Mouse (Mus musculus) hindbrain, embryonic 11.5 days (tissue): Measurements from ENCODE around the gene Pkp4. TPM values are rescaled to one million over a fixed set of nuclear protein-coding genes. Genes with fewer than 3 reads are reported as not detected.
A peak's percentile ranks its signal among the peaks of the same experiment; 100 is the strongest.

Experiments
- ATAC-seq: fragments of 200-750 bp; cut with Nextera tagmentation; 2 replicates; pipeline ENCODE4 v1.8.0; 2017; ENCODE audit warnings: mild to moderate bottlenecking, moderate TSS enrichment, moderate library complexity; ENCODE audit not compliant: low FRiP score
- DNase-seq: peaks from one replicate; pipeline ENCODE4 v3.0.0-alpha.2; 2015; ENCODE audit warnings: low spot score
- H3K27ac ChIP-seq: fragments of 300-500 bp; sonication (generic); 2 replicates; pipeline ENCODE4 v1.5.1; 2014; ENCODE audit warnings: mild to moderate bottlenecking, low read depth, low read length
- H3K27me3 ChIP-seq: fragments of 300-500 bp; sonication (generic); 2 replicates; pipeline ENCODE4 v1.6.1; 2014; ENCODE audit warnings: mild to moderate bottlenecking, low read length, moderate library complexity, mixed read lengths; ENCODE audit not compliant: control insufficient read depth, insufficient read depth
- H3K36me3 ChIP-seq: fragments of 300-500 bp; sonication (generic); 2 replicates; pipeline ENCODE4 v1.6.1; 2014; ENCODE audit warnings: mild to moderate bottlenecking, low read length, moderate library complexity, mixed read lengths; ENCODE audit not compliant: control insufficient read depth, insufficient read depth
- H3K4me1 ChIP-seq: fragments of 300-500 bp; sonication (generic); replicated peaks from 2 replicates; pipeline ENCODE4 v1.6.1; 2014; ENCODE audit warnings: low read length, mixed read lengths; ENCODE audit not compliant: control insufficient read depth, insufficient read depth
- H3K4me2 ChIP-seq: fragments of 300-500 bp; sonication (generic); replicated peaks from 2 replicates; pipeline ENCODE4 v1.6.1; 2014; ENCODE audit warnings: mild to moderate bottlenecking, low read depth, low read length
- H3K4me3 ChIP-seq: fragments of 300-500 bp; sonication (generic); 2 replicates; pipeline ENCODE4 v1.5.1; 2014; ENCODE audit warnings: low read depth, low read length
- H3K9ac ChIP-seq: fragments of 300-500 bp; sonication (generic); 2 replicates; pipeline ENCODE4 v1.6.1; 2014; ENCODE audit warnings: low read depth, low read length
- H3K9me3 ChIP-seq: fragments of 300-500 bp; sonication (generic); 2 replicates; pipeline ENCODE4 v1.6.1; 2016; ENCODE audit warnings: low read length; ENCODE audit not compliant: control insufficient read depth
- WGBS: fragments of 180-500 bp; shearing (Covaris S2); extraction: QIAGEN DNeasy Blood & Tissue Kit; methylation state at CpG from one replicate; pipeline ENCODE4 v1.1.7; 2014; 5-methylcytosine and 5-hydroxymethylcytosine counted together
- polyA plus RNA-seq: library from polyadenylated mRNA; unstranded; fragments of >200 nt; fragmentation: Nextera tagmentation; extraction: Ambion mirVana; gene quantifications from 2 replicates; pipeline ENCODE4 v1.2.1, GENCODE M21; 2014

Gene Pkp4
- polyA plus RNA-seq, 1 experiment from 2014 or later, result 21.3 TPM

GRCm38 (mm10) chr2:59302430-59302829 is 141.8 kb downstream of the Pkp4 start:
- ATAC-seq, result no peak

DNA sequence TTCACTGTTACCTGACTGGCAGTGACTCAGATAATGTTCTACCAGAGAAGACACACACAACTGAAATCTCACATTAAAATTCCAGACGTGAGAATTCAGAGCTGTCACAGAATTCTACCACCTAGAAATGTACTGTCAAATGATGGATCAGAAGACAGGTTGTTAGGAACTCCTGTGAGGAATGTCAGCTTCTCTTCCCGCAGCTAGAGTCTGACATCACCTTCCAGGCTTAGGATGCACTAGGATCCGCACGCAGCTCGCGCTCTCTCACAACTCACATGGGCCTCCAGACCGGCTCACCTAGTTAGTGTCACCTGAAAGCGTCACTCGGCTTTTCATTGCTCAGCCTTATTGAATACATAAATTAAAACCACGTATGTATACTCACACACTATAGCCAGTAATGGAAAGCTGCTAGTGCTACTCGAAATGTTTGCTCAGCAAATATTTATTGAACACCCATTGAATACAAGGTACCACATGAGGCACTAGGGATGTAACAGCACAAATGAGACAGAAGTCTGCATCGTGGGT is 142.9 kb downstream of the Pkp4 start:
- no peak overlapping the region for H3K4me3 ChIP-seq
- WGBS, result 93% methylated on average over 12 of the region's 12 CpGs
- H3K9me3 ChIP-seq, result no peaks in the 10 kb centered on the region
- no peaks in the 10 kb centered on the region for H3K27me3 ChIP-seq
- no peak overlapping the region for H3K4me2 ChIP-seq
- ATAC-seq (no peak), DNase-seq (no peak)
- no peak overlapping the region for H3K27ac ChIP-seq
- H3K4me1 ChIP-seq, result no peaks in the 10 kb centered on the region
- no peak overlapping the region for H3K9ac ChIP-seq
- peaks cover 7% of the 10 kb centered on the region for H3K36me3 ChIP-seq

More at GRCm38 (mm10) chr2:59302430-59302829, 141.8 kb downstream of the Pkp4 start:
- Histone ChIP-seq H3K4me3 (no peak overlapping the region), H3K36me3 (no peaks in the 10 kb centered on the region), H3K9ac (no peak overlapping the region), H3K9me3 (no peaks in the 10 kb centered on the region), H3K27ac (no peak overlapping the region), H3K4me1 (no peaks in the 10 kb centered on the region), H3K4me2 (no peak overlapping the region), H3K27me3 (no peaks in the 10 kb centered on the region)
- DNase-seq, result no peak
- WGBS, result 82% methylated on average over 6 of the region's 6 CpGs

DNA sequence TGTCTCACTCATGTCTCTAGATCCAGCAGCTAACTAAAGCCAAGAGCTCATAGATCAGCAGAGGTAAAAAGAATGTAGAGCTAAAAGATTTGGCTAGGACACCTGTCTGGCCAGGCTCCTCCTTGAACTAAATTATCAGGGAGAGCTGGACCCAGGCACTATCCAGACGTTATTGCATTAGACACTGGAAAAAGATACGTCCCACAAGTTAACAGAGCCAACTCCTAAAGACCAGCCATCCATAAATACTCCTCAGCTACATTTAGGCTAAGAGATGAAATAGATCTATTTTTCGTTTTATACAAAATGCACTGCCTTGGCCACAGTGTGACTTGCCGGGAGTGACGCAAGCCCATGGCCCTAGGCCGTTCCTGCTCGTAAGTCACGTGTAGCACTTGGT is 146.7 kb downstream of the Pkp4 start:
- 94% methylated on average over 8 of the region's 8 CpGs for WGBS
- H3K27me3 ChIP-seq, result no peaks in the 10 kb centered on the region
- DNase-seq, result no peak
- H3K4me3 ChIP-seq, result no peak overlapping the region
- ATAC-seq, result no peak
- H3K9me3 ChIP-seq, result no peaks in the 10 kb centered on the region
- no peaks in the 10 kb centered on the region for H3K4me1 ChIP-seq
- H3K27ac ChIP-seq, result no peak overlapping the region
- H3K9ac ChIP-seq, result no peak overlapping the region
- no peak overlapping the region for H3K4me2 ChIP-seq
- H3K36me3 ChIP-seq, result peaks cover 7% of the 10 kb centered on the region

DNA sequence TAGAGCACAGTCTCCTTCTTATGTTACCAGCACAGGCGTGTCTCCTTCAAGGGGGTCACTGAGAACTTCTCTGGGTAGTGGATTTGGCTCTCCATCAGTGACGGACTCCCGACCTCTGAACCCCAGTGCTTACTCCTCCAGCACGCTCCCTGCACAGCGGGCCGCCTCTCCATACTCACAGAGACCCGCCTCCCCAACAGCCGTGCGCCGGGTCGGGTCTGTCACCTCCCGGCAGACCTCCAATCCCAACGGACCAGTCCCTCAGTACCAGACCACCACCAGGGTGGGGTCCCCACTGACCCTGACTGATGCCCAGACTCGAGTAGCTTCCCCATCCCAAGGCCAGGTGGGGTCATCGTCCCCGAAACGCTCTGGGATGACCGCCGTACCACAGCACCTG is 147.4 kb downstream of the Pkp4 start:
- Histone ChIP-seq H3K36me3 (peaks cover 7% of the 10 kb centered on the region), H3K27ac (no peak overlapping the region), H3K9ac (no peak overlapping the region), H3K4me1 (no peaks in the 10 kb centered on the region), H3K9me3 (no peaks in the 10 kb centered on the region), H3K27me3 (no peaks in the 10 kb centered on the region), H3K4me2 (no peak overlapping the region), H3K4me3 (no peak overlapping the region)
- no peak for ATAC-seq
- WGBS, result 95% methylated on average over 19 of the region's 19 CpGs
- DNase-seq, result no peak

GRCm38 (mm10) chr2:59313293-59313692 is 152.6 kb downstream of the Pkp4 start:
- no peak overlapping the region for H3K9ac ChIP-seq
- H3K4me2 ChIP-seq, result no peak overlapping the region
- 65% methylated on average over 6 of the region's 6 CpGs for whole genome bisulfite sequencing
- no peak overlapping the region for H3K27ac ChIP-seq
- no peaks in the 10 kb centered on the region for H3K4me1 ChIP-seq
- DNase-seq (no peak), ATAC-seq (peak; percentile 33; the same call in 1 of the 2 replicates)
- no peaks in the 10 kb centered on the region for H3K27me3 ChIP-seq
- peaks cover under 1% of the 10 kb centered on the region; the same call in 1 of the 2 replicates for H3K9me3 ChIP-seq
- H3K4me3 ChIP-seq, result no peak overlapping the region
- H3K36me3 ChIP-seq, result peaks cover 3% of the 10 kb centered on the region

GRCm38 (mm10) chr2:59318631-59319030 is 158.0 kb downstream of the Pkp4 start:
- DNase-seq, result no peak
- H3K27ac ChIP-seq, result no peak overlapping the region
- ATAC-seq, result no peak
- no peak overlapping the region for H3K4me3 ChIP-seq
- no peak overlapping the region for H3K9ac ChIP-seq
- H3K4me1 ChIP-seq, result no peaks in the 10 kb centered on the region
- no peaks in the 10 kb centered on the region for H3K27me3 ChIP-seq
- peaks cover 5% of the 10 kb centered on the region for H3K9me3 ChIP-seq
- peaks cover 16% of the 10 kb centered on the region for H3K36me3 ChIP-seq
- WGBS, result 86% methylated on average over 1 of the region's 1 CpGs
- no peak overlapping the region for H3K4me2 ChIP-seq

- Histone ChIP-seq H3K4me3 (no peak overlapping the region), H3K4me1 (no peaks in the 10 kb centered on the region), H3K9ac (no peak overlapping the region), H3K4me2 (no peak overlapping the region), H3K9me3 (no peaks in the 10 kb centered on the region), H3K27me3 (no peaks in the 10 kb centered on the region), H3K27ac (no peak overlapping the region), H3K36me3 (no peaks in the 10 kb centered on the region)
- ATAC-seq (no peak), DNase-seq (no peak)
- WGBS, result 93% methylated on average over 5 of the region's 5 CpGs
These were observed 167.3 kb downstream of the Pkp4 start for GRCm38 (mm10) chr2:59327946-59328345.

- ATAC-seq (no peak), DNase-seq (no peak)
- Histone ChIP-seq H3K27me3 (no peaks in the 10 kb centered on the region), H3K36me3 (no peaks in the 10 kb centered on the region), H3K9ac (no peak overlapping the region), H3K4me2 (no peak overlapping the region), H3K4me1 (no peaks in the 10 kb centered on the region), H3K9me3 (no peaks in the 10 kb centered on the region), H3K4me3 (no peak overlapping the region), H3K27ac (no peak overlapping the region)
- WGBS, result 92% methylated on average over 9 of the region's 9 CpGs
These were observed 170.4 kb downstream of the Pkp4 start for GRCm38 (mm10) chr2:59331093-59331492.

DNA sequence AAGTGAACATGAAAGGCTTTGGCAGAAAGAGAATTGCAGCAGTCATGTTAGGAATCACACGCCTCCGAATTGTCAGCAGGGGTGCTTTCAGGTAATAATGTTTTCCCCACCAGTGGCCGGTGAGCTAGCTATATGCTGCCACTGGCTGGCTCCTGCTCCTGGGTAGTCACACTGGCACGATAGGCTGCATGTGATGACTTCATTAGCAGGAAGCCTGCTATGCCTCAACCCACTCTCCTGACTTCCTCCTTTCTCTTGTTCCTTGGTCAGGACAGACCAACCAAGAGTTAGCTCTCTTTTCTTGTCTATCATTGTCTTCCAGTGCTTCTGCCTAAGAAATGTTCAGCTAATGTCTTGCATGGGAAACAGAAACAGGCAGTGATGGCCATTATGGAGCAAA is 171.9 kb downstream of the Pkp4 start:
- Histone ChIP-seq H3K9me3 (no peaks in the 10 kb centered on the region), H3K4me3 (no peak overlapping the region), H3K4me2 (no peak overlapping the region), H3K4me1 (no peaks in the 10 kb centered on the region), H3K27ac (no peak overlapping the region), H3K9ac (no peak overlapping the region), H3K27me3 (no peaks in the 10 kb centered on the region), H3K36me3 (no peaks in the 10 kb centered on the region)
- DNase-seq, result no peak
- 85% methylated on average over 4 of the region's 4 CpGs for WGBS
- ATAC-seq, result no peak
